Mouse (Mus musculus) brain, embryonic 14.5 days (tissue): ENCODE results near the gene Shroom3.

Experiments used
- CTCF ChIP-seq: fragments of 200-500 bp; IDR thresholded peaks from 2 replicates; pipeline ENCODE4 v1.5.1; 2012; ENCODE audit warnings: inconsistent platforms, mild to moderate bottlenecking, moderate library complexity, borderline replicate concordance; ENCODE audit not compliant: insufficient read depth, insufficient read length; ENCODE audit errors: extremely low read depth
- POLR2A ChIP-seq: fragments of 200-500 bp; IDR thresholded peaks from 2 replicates; pipeline ENCODE4 v1.6.1; 2012; ENCODE audit warnings: mild to moderate bottlenecking, inconsistent platforms, borderline replicate concordance; ENCODE audit not compliant: poor library complexity, insufficient read depth, insufficient read length, severe bottlenecking; ENCODE audit errors: extremely low read depth

- no peak for TF ChIP-seq CTCF
- no peak for TF ChIP-seq POLR2A
These were observed 197.7 kb downstream of the Shroom3 start for GRCm38 (mm10) chr5:92880893-92881292.
